Mouse (Mus musculus) cerebellum, postnatal 36 days (tissue): ENCODE results near the gene Slc24a5.

ENCODE experiments used
- DNase-seq, 2 experiments: peaks; one replicate each; pipeline ENCODE4 v3.0.0; 2021 to 2022; ENCODE audit warnings: mixed read lengths in 2 of 2

The Slc24a5 gene

GRCm38 (mm10) chr2:125122288-125122623 lies 54.3 kb downstream of the Slc24a5 start:
- DNase-seq: no peak

DNA sequence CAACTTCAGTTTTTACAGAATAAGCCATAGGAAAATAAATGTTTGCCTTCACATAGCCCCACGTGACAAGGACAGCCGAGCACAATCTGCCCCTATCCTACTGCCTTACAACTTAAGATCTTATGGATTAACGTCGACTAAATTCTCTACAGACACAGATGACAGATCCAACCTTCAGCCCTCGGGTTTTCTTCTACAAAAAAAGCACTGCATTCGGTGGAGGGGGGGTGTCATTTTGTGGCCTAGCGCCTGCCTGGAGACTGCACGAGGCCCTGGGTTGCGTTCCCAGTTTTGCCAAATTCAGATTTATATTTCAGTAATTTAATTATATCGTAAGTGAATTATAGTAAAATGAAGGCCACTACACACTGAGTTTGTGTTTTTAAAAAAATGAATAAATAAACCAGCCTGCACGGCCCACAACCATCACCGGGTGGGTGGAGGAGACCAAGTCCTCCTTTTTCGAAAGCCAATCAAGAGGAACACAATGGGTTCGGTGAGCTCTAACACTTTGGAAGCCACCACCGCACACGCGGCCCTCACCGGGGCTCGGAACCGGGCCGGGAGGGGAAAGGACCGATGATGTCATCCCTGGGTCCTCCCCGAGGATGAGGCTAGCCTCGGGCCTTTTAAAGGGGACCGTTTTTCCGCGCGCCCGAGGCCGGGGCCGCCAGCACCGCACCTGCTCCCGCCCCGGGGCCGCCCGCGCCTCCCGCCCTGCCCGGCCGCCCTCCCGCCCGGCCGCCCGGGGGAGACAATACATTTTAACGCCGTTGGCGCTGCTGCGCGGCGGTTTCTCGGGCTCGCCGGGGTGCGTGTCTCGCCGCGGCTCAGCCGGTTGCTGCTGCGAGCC lies 54.9 kb downstream of the Slc24a5 start:
- peak; percentile 69 to 70 for DNase-seq

GRCm38 (mm10) chr2:125123477-125123852 lies 55.5 kb downstream of the Slc24a5 start, which contains the start of gene Myef2:
Gene Myef2, minus strand, starts transcription at chr2:125123661.
- peak; percentile 80 to 85 for DNase-seq

GRCm38 (mm10) chr2:125125824-125126223 lies 57.9 kb downstream of the Slc24a5 start:
- no peak for DNase-seq

DNA sequence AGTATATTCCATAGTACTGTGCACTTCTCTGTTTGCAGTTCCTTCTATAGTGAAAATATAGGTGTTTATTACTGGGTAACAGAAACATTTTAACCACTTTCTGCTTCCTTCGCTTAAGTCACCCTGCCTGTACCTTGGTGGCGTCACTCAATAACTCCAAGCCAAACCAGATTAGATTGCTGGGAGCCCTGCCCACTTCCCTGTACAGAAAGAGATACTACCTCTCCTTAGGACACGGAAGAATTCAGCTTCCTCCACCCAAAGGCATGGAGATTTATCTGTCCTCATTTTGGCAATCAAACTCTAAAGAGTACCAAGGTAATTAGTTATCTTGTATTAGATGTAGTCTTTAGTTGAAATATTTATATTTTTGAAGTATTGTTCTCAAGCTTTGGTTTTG lies 58.9 kb downstream of the Slc24a5 start:
- no peak for DNase-seq

DNA sequence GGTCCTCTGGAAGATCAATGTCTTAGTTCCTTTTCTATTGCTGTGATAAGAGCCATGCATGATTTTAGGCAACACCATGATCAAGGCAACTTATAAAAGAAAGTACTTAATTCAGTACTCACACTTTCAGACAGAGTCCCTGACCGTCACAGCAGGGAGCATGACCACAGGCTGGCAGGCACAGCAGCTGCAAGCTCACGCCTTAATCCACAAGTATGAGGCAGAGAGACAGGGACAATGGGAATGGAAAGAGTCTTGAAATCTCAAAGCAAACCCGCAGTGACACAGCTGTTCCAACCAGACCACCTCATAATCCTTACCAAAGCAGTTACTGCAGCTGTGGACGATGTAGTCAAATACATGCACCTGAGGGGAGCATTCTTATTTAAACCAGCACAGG lies 66.2 kb downstream of the Slc24a5 start:
- DNase-seq: no peak

GRCm38 (mm10) chr2:125135903-125136811 lies 68.2 kb downstream of the Slc24a5 start, which contains the start of gene Ctxn2:
Gene Ctxn2, plus strand, starts transcription at chr2:125136692.
- peak; percentile 32 to 40 for DNase-seq

DNA sequence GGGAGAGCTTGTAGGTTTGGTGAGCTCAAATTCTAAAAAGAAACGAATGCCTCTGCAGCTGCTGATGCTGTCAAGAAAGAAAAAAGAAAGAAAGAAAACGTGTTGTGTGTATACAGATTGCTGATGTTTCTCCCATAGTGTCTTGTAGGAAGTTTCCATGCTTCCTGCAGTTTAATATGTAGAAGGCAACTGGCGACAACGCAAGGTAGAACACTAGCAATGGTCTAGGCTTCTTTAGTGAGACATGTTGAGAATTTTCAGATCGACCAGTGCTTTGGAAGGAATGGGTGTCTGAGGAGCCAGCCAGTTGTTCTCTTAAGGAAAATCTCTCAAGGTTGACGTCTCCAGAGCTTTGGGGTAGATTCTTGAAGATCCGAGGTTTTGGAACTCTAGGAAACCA lies 68.9 kb downstream of the Slc24a5 start:
- no peak for DNase-seq
